Mouse (Mus musculus): Measurements from ENCODE around the gene C3.

The C3 gene

GRCm38 (mm10) chr17:57249186-57250181 lies 21.5 kb upstream of the C3 start, which contains the start of gene Trip10:
Gene Trip10 (plus strand): TSS chr17:57249455.
- peak; percentile 79 for DNase-seq (ENCODE audit: low spot score)

- no peak for DNase-seq (ENCODE audit: low spot score)
Observed at GRCm38 (mm10) chr17:57248771-57249170, 20.8 kb upstream of the C3 start.

- peak; percentile 79 for DNase-seq (ENCODE audit: low spot score)
Observed at GRCm38 (mm10) chr17:57248201-57248699, 20.3 kb upstream of the C3 start, which contains the start of gene Gpr108. Gene Gpr108 (minus strand): TSS chr17:57248446.

- peak; percentile 99 for DNase-seq (ENCODE audit: low spot score)
Observed at GRCm38 (mm10) chr17:57247393-57248200, 19.7 kb upstream of the C3 start.

GRCm38 (mm10) chr17:57246663-57247392 lies 18.9 kb upstream of the C3 start:
- no peak for DNase-seq (ENCODE audit: low spot score)

GRCm38 (mm10) chr17:57245311-57245929 lies 17.5 kb upstream of the C3 start:
- DNase-seq (ENCODE audit: low spot score): no peak

GRCm38 (mm10) chr17:57243650-57244370 lies 15.9 kb upstream of the C3 start:
- DNase-seq (ENCODE audit: low spot score): no peak

GRCm38 (mm10) chr17:57237181-57237580 lies 9.2 kb upstream of the C3 start:
- DNase-seq (ENCODE audit: low spot score): no peak

GRCm38 (mm10) chr17:57235803-57236202 lies 7.9 kb upstream of the C3 start:
- no peak for DNase-seq (ENCODE audit: low spot score)

- no peak for DNase-seq (ENCODE audit: low spot score)
Observed at GRCm38 (mm10) chr17:57234254-57234928, 6.5 kb upstream of the C3 start.

- no peak for DNase-seq (ENCODE audit: low spot score)
Observed at GRCm38 (mm10) chr17:57233038-57233437, 5.1 kb upstream of the C3 start.

GRCm38 (mm10) chr17:57232200-57232599 lies 4.3 kb upstream of the C3 start:
- no peak for DNase-seq (ENCODE audit: low spot score)

- no peak for DNase-seq (ENCODE audit: low spot score)
Observed at GRCm38 (mm10) chr17:57231321-57231771, 3.4 kb upstream of the C3 start.

- DNase-seq (ENCODE audit: low spot score): no peak
Observed at GRCm38 (mm10) chr17:57230728-57231125, 2.8 kb upstream of the C3 start.

GRCm38 (mm10) chr17:57229851-57230727 lies 2.2 kb upstream of the C3 start:
- no peak for DNase-seq (ENCODE audit: low spot score)

GRCm38 (mm10) chr17:57228873-57229272 lies 937 bp upstream of the C3 start:
- DNase-seq (ENCODE audit: low spot score): no peak

- DNase-seq (ENCODE audit: low spot score): no peak
Observed at GRCm38 (mm10) chr17:57227468-57227867, 468 bp downstream of the C3 start.

- DNase-seq (ENCODE audit: low spot score): no peak
Observed at GRCm38 (mm10) chr17:57223313-57223712, 4.6 kb downstream of the C3 start.

- DNase-seq (ENCODE audit: low spot score): no peak
Observed at GRCm38 (mm10) chr17:57221911-57222310, 6.0 kb downstream of the C3 start.
